Mouse (Mus musculus) macrophage (primary cell): ENCODE measurements around the gene Cbx1. TPM values are rescaled to one million over a fixed set of nuclear protein-coding genes. Genes with fewer than 3 reads are reported as not detected.
"Not testable (repeated sequence)": the region's sequence is repeated elsewhere in the genome, so short reads cannot be mapped to it uniquely, and the experiment has no call there.

Experiments
- H3K27ac ChIP-seq: fragments of 350-480 bp; formaldehyde crosslinking; 2 replicates; pipeline ENCODE4 v1.9.0; 2021
- H3K36me3 ChIP-seq: fragments of 350-480 bp; formaldehyde crosslinking; 2 replicates; pipeline ENCODE4 v1.9.0; 2021; ENCODE audit errors: inconsistent target
- H3K4me3 ChIP-seq: fragments of 350-480 bp; formaldehyde crosslinking; 2 replicates; pipeline ENCODE4 v1.9.0; 2021; ENCODE audit errors: inconsistent target
- H3K79me2 ChIP-seq: fragments of 350-480 bp; formaldehyde crosslinking; 2 replicates; pipeline ENCODE4 v1.9.0; 2021; ENCODE audit errors: inconsistent target
- WGBS: methylation state at CpG from one replicate; pipeline ENCODE4 v1.1.7; 2026; ENCODE audit warnings: inconsistent platforms; ENCODE audit not compliant: missing documents; 5-methylcytosine and 5-hydroxymethylcytosine counted together
- polyA plus RNA-seq: library from polyadenylated mRNA; stranded (reverse); fragments of 250-400 nt; gene quantifications from 3 replicates; pipeline ENCODE4 v1.2.4, GENCODE M21; 2018; ENCODE audit warnings: inconsistent platforms

The Cbx1 gene
- polyA plus RNA-seq, 1 experiment from 2014 or later: 73.7 TPM

GRCm38 (mm10) chr11:96765645-96766044 is 23.3 kb upstream of the Cbx1 start:
- Histone ChIP-seq H3K36me3 (peaks cover 27% of the 10 kb centered on the region), H3K4me3 (no peak overlapping the region), H3K27ac (peak overlapping the region; percentile 84), H3K79me2 (no peaks in the 10 kb centered on the region)
- 3% methylated on average over 7 of the region's 7 CpGs for WGBS

GRCm38 (mm10) chr11:96766555-96766954 is 22.4 kb upstream of the Cbx1 start:
- WGBS: 90% methylated on average over 12 of the region's 12 CpGs
- Histone ChIP-seq H3K4me3 (no peak overlapping the region), H3K27ac (peak overlapping the region; percentile 84), H3K36me3 (peaks cover 36% of the 10 kb centered on the region), H3K79me2 (no peaks in the 10 kb centered on the region)

DNA sequence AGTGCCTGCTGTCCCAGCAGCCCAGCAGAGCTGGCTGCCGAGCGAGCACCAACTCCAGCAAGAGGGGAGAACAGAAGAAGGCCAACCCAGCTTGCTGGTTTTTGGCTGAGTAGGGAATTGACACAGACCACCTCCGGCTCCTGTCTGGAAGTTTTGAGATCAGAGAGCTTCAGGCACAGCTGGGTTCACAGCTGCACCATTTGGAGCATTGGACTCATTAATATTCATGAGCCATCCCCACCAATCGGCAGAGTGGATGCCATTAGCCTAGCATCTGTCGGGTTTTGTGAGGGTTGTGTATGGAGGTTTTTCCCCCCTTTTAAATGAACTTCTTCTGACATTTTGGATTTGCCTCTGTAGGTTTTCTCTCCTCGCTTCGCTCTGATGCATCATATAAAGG is 21.8 kb upstream of the Cbx1 start:
- Histone ChIP-seq H3K4me3 (no peak overlapping the region), H3K27ac (no peak overlapping the region), H3K36me3 (peaks cover 42% of the 10 kb centered on the region), H3K79me2 (no peaks in the 10 kb centered on the region)
- WGBS: 90% methylated on average over 7 of the region's 7 CpGs

DNA sequence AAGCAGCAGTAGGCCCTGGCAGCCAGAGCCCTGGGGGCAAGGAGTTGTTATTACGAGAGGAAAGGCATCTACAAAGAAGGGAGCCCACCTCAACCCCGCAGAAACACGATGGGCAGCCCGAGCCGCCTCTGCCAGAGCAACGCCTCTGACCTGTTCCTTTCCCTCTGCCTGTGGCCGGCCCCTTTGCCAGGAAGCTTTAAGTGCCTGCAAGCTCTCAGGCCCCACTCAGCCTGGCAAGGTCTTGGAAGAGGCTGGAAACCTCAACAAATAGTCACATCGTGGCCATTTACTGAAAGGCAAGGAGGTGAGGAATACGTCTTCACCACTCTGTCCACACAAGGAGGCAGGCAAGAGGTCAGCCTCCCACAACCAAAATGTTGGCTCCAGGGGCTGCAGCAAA is 20.7 kb upstream of the Cbx1 start:
- no peaks in the 10 kb centered on the region for H3K79me2 ChIP-seq
- H3K4me3 ChIP-seq: no peak overlapping the region
- H3K27ac ChIP-seq: no peak overlapping the region
- H3K36me3 ChIP-seq: peaks cover 53% of the 10 kb centered on the region
- 88% methylated on average over 9 of the region's 9 CpGs for WGBS

DNA sequence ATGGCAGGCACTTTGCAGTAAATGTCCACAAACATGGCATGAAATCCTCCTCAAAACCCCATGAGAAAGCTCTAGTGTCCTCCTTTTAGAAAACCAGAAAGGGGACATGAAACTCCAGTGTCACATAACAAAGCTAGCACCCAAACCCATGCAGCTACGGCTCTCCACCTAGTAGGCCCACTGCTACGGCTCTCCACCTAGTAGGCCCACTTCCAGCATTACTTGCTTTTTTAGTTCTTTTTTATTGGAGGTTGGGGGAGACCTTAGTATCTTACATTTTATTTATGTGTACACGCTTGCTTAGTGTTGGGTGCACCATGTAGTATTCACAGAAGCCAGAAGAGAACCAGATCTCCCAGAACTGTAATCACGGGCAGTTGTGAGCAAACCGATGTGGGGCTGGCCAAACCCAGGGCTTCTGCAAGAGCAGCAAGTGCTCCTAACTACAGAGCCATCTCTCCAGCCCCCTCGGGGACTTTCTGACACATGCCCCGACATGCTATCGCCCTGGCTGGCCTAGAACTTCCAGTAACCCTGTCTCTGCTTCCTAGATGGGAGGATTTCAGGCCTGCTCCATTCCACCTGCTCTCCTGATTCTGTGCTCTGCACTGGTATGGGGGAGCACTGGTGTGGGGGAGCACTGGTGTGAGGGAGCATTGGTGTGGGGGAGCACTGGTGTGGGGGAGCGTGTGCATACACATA is 17.5 kb upstream of the Cbx1 start:
- H3K79me2 ChIP-seq: peaks cover 25% of the 10 kb centered on the region
- H3K4me3 ChIP-seq: no peak overlapping the region
- 100% methylated on average over 6 of the region's 9 CpGs for WGBS
- H3K27ac ChIP-seq: no peak overlapping the region
- peaks cover 55% of the 10 kb centered on the region for H3K36me3 ChIP-seq

DNA sequence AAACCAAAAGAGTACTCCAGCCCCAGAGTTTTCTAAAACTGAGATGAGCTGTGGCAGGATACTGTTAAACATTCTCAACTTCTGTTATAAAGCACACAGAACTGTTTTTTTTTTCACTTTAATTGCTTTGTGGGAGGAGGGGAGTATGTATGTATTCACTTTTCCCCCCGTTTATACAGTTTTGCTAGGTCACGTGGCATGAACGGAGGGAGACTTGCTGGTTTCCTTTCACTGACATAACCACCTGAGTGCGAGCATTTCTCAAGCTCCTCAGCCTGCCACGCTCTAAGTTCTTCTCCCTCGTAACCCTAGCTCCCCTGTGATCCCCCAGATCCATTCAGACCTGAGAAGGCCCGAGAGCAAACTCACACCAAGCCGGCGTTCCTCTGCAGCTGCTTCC is 16.5 kb upstream of the Cbx1 start:
- Histone ChIP-seq H3K27ac (no peak overlapping the region), H3K4me3 (no peak overlapping the region), H3K36me3 (peaks cover 55% of the 10 kb centered on the region), H3K79me2 (peaks cover 33% of the 10 kb centered on the region)
- 92% methylated on average over 9 of the region's 9 CpGs for WGBS

- Histone ChIP-seq H3K36me3 (peaks cover 39% of the 10 kb centered on the region), H3K27ac (no peak overlapping the region), H3K79me2 (peaks cover 33% of the 10 kb centered on the region), H3K4me3 (no peak overlapping the region)
- 80% methylated on average over 3 of the region's 3 CpGs for WGBS
These were observed 14.4 kb upstream of the Cbx1 start for GRCm38 (mm10) chr11:96774536-96774935.

- H3K4me3 ChIP-seq: no peak overlapping the region
- H3K27ac ChIP-seq: 0 out of 2 replicates have a peak overlapping the region, but pooled peaks have one; percentile 10
- H3K36me3 ChIP-seq: peaks cover 33% of the 10 kb centered on the region
- H3K79me2 ChIP-seq: peaks cover 33% of the 10 kb centered on the region
- 95% methylated on average over 8 of the region's 8 CpGs for WGBS
These were observed 13.9 kb upstream of the Cbx1 start for GRCm38 (mm10) chr11:96775063-96775462.

DNA sequence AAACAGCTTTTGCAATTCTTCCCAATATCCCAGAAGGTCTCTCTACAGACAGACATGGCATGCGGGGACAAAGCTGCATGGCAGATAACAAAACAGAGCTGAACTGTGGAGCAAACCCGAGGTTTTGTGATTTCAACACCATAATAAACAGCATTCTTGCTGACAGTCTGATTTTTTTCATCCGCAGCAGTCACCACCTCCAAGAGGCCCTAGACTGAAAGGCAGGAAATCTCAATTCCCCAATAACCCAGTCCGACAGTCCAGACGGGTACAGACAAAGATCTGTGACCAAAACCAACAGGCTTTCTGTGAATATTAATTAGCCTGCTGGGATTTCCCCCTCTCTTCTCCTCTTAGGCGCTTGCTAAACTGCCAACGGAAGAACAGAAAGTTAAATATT is 13.3 kb upstream of the Cbx1 start:
- WGBS: 65% methylated on average over 5 of the region's 7 CpGs
- peaks cover 27% of the 10 kb centered on the region for H3K36me3 ChIP-seq
- no peak overlapping the region for H3K4me3 ChIP-seq
- H3K79me2 ChIP-seq: peaks cover 33% of the 10 kb centered on the region
- peak overlapping the region; percentile 35 for H3K27ac ChIP-seq

DNA sequence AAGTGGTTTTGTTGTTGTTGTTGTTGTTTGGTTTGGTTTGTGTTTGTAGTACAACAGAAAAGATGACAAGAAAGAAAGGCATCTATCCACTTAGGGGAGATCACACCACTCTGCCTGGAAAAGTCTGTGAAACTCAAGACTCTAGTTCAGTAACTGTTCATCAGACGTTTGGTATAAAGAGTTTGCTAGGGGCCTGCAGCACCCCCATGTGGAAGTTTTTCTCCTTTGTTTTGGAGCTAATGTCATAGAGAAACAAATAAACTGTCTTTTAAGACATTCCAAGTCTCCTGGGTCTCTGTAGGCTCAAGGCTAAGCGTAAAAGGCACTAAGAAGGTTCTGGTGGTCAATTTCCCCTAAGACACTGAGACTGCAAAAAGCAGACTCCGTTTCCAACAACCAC is 12.9 kb upstream of the Cbx1 start:
- Histone ChIP-seq H3K36me3 (peaks cover 23% of the 10 kb centered on the region), H3K79me2 (peaks cover 33% of the 10 kb centered on the region), H3K4me3 (peak overlapping the region; percentile 94; the same call in 1 of the 2 replicates), H3K27ac (peak overlapping the region; percentile 35)
- 65% methylated on average over 3 of the region's 3 CpGs for WGBS

DNA sequence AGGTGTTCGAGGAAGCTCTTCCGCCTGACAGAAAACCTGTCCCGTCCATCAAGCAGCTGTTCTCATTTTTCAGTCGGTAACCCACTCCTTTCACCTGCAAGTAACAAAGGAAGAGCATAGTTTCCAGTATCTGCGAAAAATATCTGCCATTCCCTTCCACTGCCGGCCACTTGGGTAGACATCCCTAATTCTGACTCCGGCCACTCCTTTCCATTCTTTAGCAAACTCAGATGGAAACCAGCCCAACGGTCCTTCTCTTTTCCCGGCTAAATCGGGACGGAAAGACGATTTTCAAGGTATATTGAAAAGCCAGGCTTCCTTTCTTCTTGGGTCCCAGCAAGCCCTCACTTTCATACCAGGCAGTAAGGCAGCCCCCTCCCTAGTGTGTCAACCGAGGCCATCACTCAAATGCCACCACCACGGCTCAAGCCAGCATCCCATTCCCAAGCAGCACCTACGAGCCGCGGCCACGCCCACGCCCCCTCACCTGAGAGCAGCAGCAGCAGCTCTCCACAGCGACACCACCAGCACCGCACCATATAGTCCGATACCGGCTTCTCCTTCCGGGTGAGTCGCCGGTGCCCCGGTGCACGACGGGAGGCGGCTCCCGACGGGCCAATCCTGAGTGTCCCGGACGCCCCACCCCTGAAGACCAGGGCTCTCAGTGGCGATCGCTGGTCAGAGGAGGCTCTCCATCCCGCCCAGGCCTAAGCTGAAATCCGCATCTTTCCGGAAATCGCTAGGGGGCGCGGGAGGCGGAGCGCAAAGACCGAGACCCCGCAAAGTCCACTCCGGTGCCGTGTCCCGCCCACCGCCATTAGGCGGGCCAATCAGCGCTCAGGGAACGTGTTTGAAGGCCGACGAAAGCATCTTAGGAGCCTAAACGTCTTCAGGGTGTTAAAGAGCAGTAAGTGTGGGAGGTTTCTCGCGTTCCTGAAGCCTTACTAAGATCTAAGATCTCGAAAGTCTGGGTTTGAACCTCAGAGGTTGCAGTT is 11.7 kb upstream of the Cbx1 start, which contains the start of gene Snx11:
Gene Snx11, minus strand, starts transcription at position 592 of the 995 bp plus-strand sequence.
- H3K36me3 ChIP-seq: peaks cover 11% of the 10 kb centered on the region
- peak within 1 kb of the TSS; percentile 55 for H3K27ac ChIP-seq
- WGBS: 3% methylated on average over 59 of the region's 59 CpGs
- peak within 1 kb of the TSS; percentile 94 for H3K4me3 ChIP-seq
- peaks cover 33% of the 10 kb centered on the region for H3K79me2 ChIP-seq

DNA sequence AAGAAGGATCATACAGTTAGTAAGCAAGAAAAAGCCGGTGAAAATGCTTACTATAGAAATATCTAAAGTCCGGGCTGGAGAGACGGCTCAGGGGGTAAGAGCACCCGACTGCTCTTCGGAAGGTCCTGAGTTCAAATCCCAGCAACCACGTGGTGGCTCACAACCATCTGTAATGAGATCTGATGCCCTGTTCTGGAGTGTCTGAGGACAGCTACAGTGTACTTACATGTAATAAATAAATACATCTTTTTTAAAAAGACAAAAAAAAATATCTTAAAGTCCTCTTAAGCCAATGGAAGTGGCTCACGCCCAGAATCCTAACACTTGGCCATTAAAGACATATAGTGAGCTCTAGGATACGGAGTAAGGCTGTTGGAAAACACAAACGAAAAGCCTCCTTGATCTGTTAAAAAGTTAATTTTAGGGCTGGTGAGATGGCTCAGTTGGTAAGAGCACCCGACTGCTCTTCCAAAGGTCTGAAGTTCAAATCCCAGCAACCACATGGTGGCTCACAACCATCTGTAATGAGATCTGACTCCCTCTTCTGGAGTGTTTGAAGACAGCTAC is 10.8 kb upstream of the Cbx1 start:
- Histone ChIP-seq H3K79me2 (peaks cover 33% of the 10 kb centered on the region), H3K27ac (peak overlapping the region; percentile 55), H3K4me3 (peak overlapping the region; percentile 28)
- H3K36me3 ChIP-seq: not testable (repeated sequence)
- 61% methylated on average over 9 of the region's 10 CpGs for WGBS

DNA sequence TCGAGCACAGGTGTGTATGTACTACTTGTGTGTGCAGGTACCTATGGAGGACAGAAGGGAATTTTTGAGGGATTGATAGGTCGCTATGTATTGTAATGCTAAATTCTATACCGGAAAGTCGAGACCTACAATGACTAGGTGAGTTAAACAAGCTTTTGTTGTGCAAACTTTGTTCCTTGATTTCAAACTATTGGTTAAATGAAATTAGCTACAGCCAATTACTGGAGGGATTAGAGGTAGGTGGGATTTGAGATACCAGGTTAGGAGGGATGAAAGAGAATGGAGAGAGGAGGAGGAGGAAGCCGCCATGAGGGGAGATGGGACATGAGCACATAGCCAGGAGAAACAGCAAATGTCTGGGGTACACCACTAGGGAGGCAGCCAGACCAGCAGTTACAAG is 8.6 kb upstream of the Cbx1 start:
- 94% methylated on average over 5 of the region's 5 CpGs for WGBS
- peaks cover 20% of the 10 kb centered on the region for H3K79me2 ChIP-seq

GRCm38 (mm10) chr11:96781425-96781824 is 7.5 kb upstream of the Cbx1 start:
- H3K36me3 ChIP-seq: no peaks in the 10 kb centered on the region
- WGBS: 70% methylated on average over 2 of the region's 2 CpGs
- H3K27ac ChIP-seq: no peak overlapping the region
- peaks cover 9% of the 10 kb centered on the region for H3K79me2 ChIP-seq
- H3K4me3 ChIP-seq: no peak overlapping the region

More for the DNA sequence above, 8.6 kb upstream of the Cbx1 start:
- H3K27ac ChIP-seq: no peak overlapping the region
- H3K4me3 ChIP-seq: no peak overlapping the region
- H3K36me3 ChIP-seq: no peaks in the 10 kb centered on the region
